Mouse (Mus musculus) bone marrow macrophage, adult 2 months (primary cell): Measurements from ENCODE around the gene Irak3.

Experiments
- CTCF ChIP-seq: IDR thresholded peaks from 2 replicates; pipeline ENCODE4 v1.5.1; 2012; ENCODE audit warnings: low read depth, mild to moderate bottlenecking, low read length, moderate library complexity
- POLR2A ChIP-seq: IDR thresholded peaks from 2 replicates; pipeline ENCODE4 v1.6.1; 2012; ENCODE audit warnings: mild to moderate bottlenecking, low read depth, low read length, borderline replicate concordance

DNA sequence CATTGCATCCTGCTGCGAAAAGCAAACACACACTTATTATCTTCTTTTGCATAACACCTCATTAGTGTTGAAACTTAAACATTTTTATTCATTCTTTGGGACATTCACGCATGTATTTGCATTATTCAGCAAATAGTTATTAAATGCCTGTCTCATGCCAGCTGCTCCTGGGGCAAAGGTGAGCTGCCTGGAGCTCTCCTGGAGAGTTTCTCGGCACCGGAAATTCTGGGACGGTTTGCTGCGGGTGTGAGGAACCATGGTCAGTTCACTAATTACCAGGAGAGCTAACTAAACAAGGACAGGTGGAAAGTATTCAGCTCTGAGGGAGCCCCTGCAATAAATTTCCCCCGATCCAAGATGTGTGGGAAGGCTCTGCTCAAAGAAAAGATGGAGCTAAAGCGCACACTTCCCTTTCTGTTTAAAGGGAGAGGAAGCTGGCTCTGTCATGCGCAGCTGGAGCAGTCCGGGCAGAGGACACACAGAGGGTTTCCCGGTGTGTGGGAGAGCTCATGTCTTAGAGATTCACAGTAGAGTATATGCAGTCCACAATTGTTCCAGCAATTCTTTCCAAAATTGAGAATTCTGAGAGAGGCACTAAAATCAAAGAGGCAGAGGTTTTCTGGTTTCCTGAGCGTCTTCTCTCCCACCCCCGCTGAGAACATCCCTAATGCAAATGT lies 73.2 kb downstream of the Irak3 start:
- TF ChIP-seq POLR2A (no peak), CTCF (no peak)
